Mouse (Mus musculus): ENCODE measurements at regions not wholly inside any gene's neighbourhood (a gene's known extent, or its start where the extent isn't known, plus 50 kb on each side); places are given as distances from the start of the nearest gene placed in this dataset.

DNA sequence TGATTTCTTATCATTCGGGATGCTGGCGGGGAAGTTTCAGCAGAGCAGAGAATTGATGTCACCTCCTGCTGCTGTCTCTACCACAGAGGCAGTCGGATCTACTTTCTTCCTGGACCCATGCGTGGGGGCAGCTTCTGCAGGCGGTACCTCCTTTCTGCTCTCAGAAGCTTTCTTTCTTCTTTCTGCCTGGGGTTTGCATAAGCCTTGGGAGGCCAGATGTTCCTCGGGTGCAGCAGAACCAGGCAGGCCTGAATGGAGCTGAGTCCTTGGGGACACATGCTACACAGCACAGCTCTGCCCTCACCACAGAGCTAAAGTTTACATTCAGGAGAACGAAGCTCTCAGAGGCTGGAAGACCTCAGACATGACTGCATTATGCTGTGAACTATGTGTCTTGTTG is 75.8 kb upstream of the Card11 start:
- TF ChIP-seq EP300 (IDR thresholded peaks at IDR 0.05; ENCODE audit: insufficient read depth, low read depth, low read length) (no peak), CTCF (IDR thresholded peaks at IDR 0.05) (no peak)

All from heart, adult 2 months (tissue).